Mouse (Mus musculus) liver, embryonic 11.5 days (tissue): ENCODE measurements around the gene Cerk. TPM values are rescaled to one million over a fixed set of nuclear protein-coding genes. Genes with fewer than 3 reads are reported as not detected.

Source experiments
- ATAC-seq: fragments of 200-750 bp; cut with Nextera tagmentation; replicated peaks from 2 replicates; pipeline ENCODE4 v1.8.0; 2017; ENCODE audit warnings: moderate number of reproducible peaks, mild to moderate bottlenecking, moderate TSS enrichment, moderate library complexity; ENCODE audit not compliant: low FRiP score
- DNase-seq: peaks from one replicate; pipeline ENCODE4 v3.0.0-alpha.2; 2017; ENCODE audit warnings: low spot score
- H3K27ac ChIP-seq: fragments of 300-500 bp; sonication (generic); 2 replicates; pipeline ENCODE4 v1.5.1; 2014; ENCODE audit warnings: mild to moderate bottlenecking, low read depth, low read length, control low read depth
- H3K27me3 ChIP-seq: fragments of 300-500 bp; sonication (generic); replicated peaks from 2 replicates; pipeline ENCODE4 v1.6.1; 2014; ENCODE audit warnings: low read length, mixed read lengths; ENCODE audit not compliant: control insufficient read depth, insufficient read depth
- H3K36me3 ChIP-seq: fragments of 300-500 bp; sonication (generic); 2 replicates; pipeline ENCODE4 v1.6.1; 2014; ENCODE audit warnings: mild to moderate bottlenecking, low read length, moderate library complexity, mixed read lengths; ENCODE audit not compliant: control insufficient read depth, insufficient read depth
- H3K4me1 ChIP-seq: fragments of 300-500 bp; sonication (generic); replicated peaks from 2 replicates; pipeline ENCODE4 v1.6.1; 2014; ENCODE audit warnings: low read length, mixed read lengths; ENCODE audit not compliant: control insufficient read depth, insufficient read depth
- H3K4me2 ChIP-seq: fragments of 300-500 bp; sonication (generic); 2 replicates; pipeline ENCODE4 v1.6.1; 2014; ENCODE audit warnings: mild to moderate bottlenecking, control low read depth, moderate library complexity
- H3K4me3 ChIP-seq: fragments of 300-500 bp; sonication (generic); 2 replicates; pipeline ENCODE4 v1.5.1; 2014; ENCODE audit warnings: low read depth, low read length, control low read depth
- H3K9ac ChIP-seq: fragments of 300-500 bp; sonication (generic); 2 replicates; pipeline ENCODE4 v1.6.1; 2014; ENCODE audit warnings: low read depth, low read length, control low read depth
- H3K9me3 ChIP-seq: fragments of 300-500 bp; sonication (generic); 2 replicates; pipeline ENCODE4 v1.6.1; 2016; ENCODE audit warnings: low read length, inconsistent platforms, mixed read lengths; ENCODE audit not compliant: control insufficient read depth
- WGBS: fragments of 180-500 bp; shearing (Covaris S2); extraction: QIAGEN DNeasy Blood & Tissue Kit; methylation state at CpG from one replicate; pipeline ENCODE4 v1.1.7; 2014; 5-methylcytosine and 5-hydroxymethylcytosine counted together
- polyA plus RNA-seq: library from polyadenylated mRNA; unstranded; fragments of >200 nt; fragmentation: Nextera tagmentation; extraction: Ambion mirVana; gene quantifications from 2 replicates; pipeline ENCODE4 v1.2.1, GENCODE M21; 2014

The Cerk gene
- polyA plus RNA-seq, 1 experiment from 2014 or later = 8.5 TPM

DNA sequence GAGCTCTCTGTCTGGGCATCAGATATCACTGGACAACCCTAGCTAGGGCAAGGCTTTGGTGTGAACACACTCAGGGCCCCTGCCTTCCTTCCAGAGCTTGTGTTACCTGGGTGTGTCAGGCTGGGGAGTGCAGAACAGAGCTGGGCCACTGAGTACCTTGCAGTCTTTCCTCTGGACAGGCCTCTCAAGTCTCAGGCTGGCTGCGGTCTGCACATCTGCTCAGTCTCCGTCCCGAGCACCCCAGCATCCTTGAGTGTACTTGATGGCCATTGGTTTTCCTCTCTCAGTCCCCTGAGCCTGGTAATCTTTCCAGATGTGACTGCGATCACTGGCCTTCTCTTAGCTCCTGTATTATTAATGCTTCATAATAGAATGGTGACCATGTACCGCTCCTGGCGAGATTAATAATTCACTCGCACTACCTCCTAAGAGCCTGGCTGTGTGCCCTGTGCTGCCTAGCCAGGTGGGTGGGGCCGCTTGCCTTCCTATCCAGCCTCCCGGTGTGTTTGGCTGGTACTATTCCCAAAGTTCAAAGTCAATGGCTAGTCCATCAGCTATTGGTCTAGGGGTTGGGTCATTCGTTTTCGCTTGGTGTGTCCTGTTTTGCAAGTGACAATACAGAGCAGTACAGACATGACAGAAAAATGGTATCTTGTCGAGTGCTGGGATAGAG lies 93.8 kb downstream of the Cerk start:
- DNase-seq (no peak), ATAC-seq (no peak)
- no peaks in the 10 kb centered on the region for H3K36me3 ChIP-seq
- no peak overlapping the region for H3K4me2 ChIP-seq
- H3K4me3 ChIP-seq = no peak overlapping the region
- H3K4me1 ChIP-seq = peaks cover 18% of the 10 kb centered on the region
- 90% methylated on average over 12 of the region's 12 CpGs for WGBS
- no peak overlapping the region for H3K9ac ChIP-seq
- no peaks in the 10 kb centered on the region for H3K9me3 ChIP-seq
- no peaks in the 10 kb centered on the region for H3K27me3 ChIP-seq
- no peak overlapping the region for H3K27ac ChIP-seq

DNA sequence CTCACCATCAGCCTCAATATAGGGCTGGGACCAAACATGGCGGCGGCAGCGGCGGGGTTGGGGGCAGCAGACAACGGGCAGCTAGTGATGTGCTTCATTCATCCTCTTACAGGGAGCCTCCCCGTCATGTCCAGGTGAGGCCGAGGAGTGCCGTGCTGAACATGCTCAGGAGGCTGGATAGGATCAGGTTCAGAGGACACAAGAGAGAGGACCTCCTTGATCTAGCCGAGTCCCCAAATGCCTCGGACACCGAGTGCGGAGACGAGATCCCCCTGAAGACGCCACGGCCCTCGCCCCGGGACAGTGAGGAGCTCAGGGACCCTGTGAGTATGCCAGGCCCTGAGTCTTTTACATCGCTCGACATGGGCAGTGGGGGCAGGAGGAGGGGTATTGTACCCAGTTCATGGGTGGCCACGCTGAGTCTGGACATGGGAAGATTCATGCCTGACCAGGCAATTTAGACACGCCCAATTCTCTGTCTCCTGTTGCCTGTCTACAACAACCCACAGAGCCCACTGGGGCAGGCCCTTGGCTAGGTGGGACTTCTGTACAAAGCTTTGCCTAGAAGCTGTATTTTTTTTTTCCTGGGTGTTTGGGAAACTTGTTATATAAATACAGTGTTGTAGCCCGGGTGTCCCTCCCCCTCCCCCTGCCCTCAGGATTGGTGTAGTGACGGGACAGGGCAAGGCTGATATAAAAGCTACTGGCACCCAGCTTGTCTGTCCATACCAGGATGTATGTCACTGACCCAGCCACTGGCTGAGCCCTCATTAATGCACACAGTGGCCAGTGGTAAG lies 94.5 kb downstream of the Cerk start:
- DNase-seq = no peak
- H3K9ac ChIP-seq = no peak overlapping the region
- H3K4me1 ChIP-seq = peaks cover 22% of the 10 kb centered on the region
- no peak overlapping the region for H3K27ac ChIP-seq
- no peaks in the 10 kb centered on the region for H3K27me3 ChIP-seq
- 92% methylated on average over 23 of the region's 23 CpGs for WGBS
- ATAC-seq = no peak
- H3K4me2 ChIP-seq = no peak overlapping the region
- no peaks in the 10 kb centered on the region for H3K36me3 ChIP-seq
- no peak overlapping the region for H3K4me3 ChIP-seq
- H3K9me3 ChIP-seq = no peaks in the 10 kb centered on the region

DNA sequence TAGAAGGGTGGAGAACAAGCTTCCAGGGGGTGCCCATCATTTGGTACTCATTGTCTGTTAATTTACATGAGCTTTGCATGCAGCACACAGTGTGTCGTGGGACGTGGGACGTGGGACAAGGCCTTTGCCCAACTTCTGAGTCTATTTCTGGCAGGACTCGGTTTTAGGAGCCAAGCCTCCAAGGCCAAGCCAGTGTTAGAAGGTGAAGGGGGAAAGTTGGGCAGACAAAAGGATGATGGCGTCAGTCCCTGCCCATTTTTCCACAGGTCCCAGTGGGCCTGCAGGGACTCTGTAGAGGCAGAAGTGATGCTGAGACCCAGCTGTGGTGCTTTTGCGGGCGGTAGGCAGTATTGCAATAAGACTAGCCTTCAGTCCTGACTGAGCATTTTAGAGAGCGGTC lies 95.4 kb downstream of the Cerk start:
- Histone ChIP-seq H3K27me3 (no peaks in the 10 kb centered on the region), H3K4me2 (no peak overlapping the region), H3K4me3 (no peak overlapping the region), H3K27ac (peak overlapping the region; percentile 26; the same call in 1 of the 2 replicates), H3K9me3 (no peaks in the 10 kb centered on the region), H3K4me1 (peaks cover 30% of the 10 kb centered on the region), H3K9ac (no peak overlapping the region), H3K36me3 (no peaks in the 10 kb centered on the region)
- ATAC-seq = no peak
- DNase-seq = no peak
- WGBS = 92% methylated on average over 8 of the region's 8 CpGs

DNA sequence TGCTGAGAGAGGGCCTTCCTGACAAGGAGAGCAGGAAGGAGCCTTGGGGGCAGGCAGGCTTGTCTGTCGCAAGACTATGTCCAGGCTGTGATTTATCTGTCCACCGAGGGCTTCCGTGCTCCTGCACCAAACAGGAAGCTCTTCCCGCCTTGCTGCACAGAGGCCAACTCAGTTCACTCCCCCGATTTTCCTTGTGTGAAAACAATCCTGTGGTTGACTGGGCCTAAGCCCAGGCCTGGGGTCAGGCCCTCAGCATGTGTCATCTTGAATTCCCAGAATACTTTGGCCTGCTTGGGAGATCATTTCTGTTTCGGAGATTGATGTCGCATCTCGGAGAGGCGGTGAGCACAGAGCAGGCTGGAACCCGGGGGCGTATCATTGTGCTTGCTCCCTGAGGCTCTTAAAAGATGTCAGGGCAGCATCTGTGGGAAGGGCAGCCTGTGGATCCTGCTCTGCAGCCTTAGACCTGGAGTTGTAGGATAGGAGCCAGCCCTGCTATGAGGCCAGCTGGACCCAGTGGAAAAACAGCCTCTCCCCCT lies 95.9 kb downstream of the Cerk start:
- no peak overlapping the region for H3K9ac ChIP-seq
- 60% methylated on average over 11 of the region's 11 CpGs for WGBS
- H3K27ac ChIP-seq = peak overlapping the region; percentile 35; the same call in 1 of the 2 replicates
- no peak overlapping the region for H3K4me2 ChIP-seq
- ATAC-seq (no peak), DNase-seq (no peak)
- no peak overlapping the region for H3K4me3 ChIP-seq
- peaks cover 35% of the 10 kb centered on the region for H3K4me1 ChIP-seq
- H3K27me3 ChIP-seq = no peaks in the 10 kb centered on the region
- no peaks in the 10 kb centered on the region for H3K36me3 ChIP-seq
- no peaks in the 10 kb centered on the region for H3K9me3 ChIP-seq

Other genes starting within 250 kb of the Cerk start
- gene Celsr1, start 152.4 kb downstream of the Cerk start, polyA plus RNA-seq = 0.53 and 1.4 TPM in 2 replicates
- 12.6 and 13.9 TPM in 2 replicates for gene Gramd4, start 128.4 kb downstream of the Cerk start, polyA plus RNA-seq
- 10.8 and 11.7 TPM in 2 replicates for gene Tbc1d22a, start 28.3 kb upstream of the Cerk start, polyA plus RNA-seq